Mouse (Mus musculus): ENCODE data around the gene Ccr10. TPM values are rescaled to one million over a fixed set of nuclear protein-coding genes. Genes with fewer than 3 reads are reported as not detected.

The Ccr10 gene
- polyA plus RNA-seq, 1 experiment from 2014 or later, result not detected

DNA sequence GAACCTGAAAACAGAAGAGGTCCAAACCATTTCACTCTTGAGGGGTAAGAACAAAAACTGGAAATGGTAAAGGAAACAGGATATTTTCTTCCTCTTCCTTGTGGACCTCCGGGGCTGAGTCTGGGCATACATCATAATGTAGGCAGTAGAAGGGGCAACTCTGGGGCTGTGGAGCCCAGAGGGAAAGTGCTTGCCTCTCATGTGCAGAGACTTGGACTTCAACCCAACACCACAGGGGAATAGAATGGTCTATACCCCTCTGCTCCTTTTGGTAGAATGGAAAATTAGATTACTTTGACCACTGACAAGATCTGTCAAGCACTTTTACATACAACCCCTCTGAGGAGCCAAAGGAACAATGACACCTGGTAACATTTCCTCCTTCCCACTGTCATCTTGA is 19.9 kb upstream of the Ccr10 start:
- H3K4me3 ChIP-seq (replicated peaks), result no peak overlapping the region
- DNase-seq, result no peak
- H3K27ac ChIP-seq, result no peak overlapping the region
- no peak overlapping the region for H3K4me2 ChIP-seq
- no peak overlapping the region for H3K9ac ChIP-seq
- no peaks in the 10 kb centered on the region for H3K9me3 ChIP-seq (replicated peaks)
- peaks cover 44% of the 10 kb centered on the region for H3K36me3 ChIP-seq
- ATAC-seq (ENCODE audit: low read depth), result no peak
- peaks cover 39% of the 10 kb centered on the region for H3K4me1 ChIP-seq (replicated peaks)
- 36% methylated on average over 1 of the region's 1 CpGs for WGBS (ENCODE audit: insufficient replicate concordance)
- H3K27me3 ChIP-seq, result no peaks in the 10 kb centered on the region

GRCm38 (mm10) chr11:101194643-101195042 is 19.4 kb upstream of the Ccr10 start:
- Histone ChIP-seq H3K27ac (no peak overlapping the region), H3K4me3 (replicated peaks) (no peak overlapping the region), H3K9ac (0 out of 2 replicates have a peak overlapping the region, but pooled peaks have one; percentile 8), H3K9me3 (replicated peaks) (no peaks in the 10 kb centered on the region), H3K4me1 (replicated peaks) (peaks cover 39% of the 10 kb centered on the region), H3K36me3 (peaks cover 39% of the 10 kb centered on the region), H3K4me2 (no peak overlapping the region), H3K27me3 (no peaks in the 10 kb centered on the region)
- WGBS (ENCODE audit: insufficient replicate concordance), result 64% methylated on average over 6 of the region's 6 CpGs
- no peak for ATAC-seq (ENCODE audit: low read depth)
- no peak for DNase-seq

DNA sequence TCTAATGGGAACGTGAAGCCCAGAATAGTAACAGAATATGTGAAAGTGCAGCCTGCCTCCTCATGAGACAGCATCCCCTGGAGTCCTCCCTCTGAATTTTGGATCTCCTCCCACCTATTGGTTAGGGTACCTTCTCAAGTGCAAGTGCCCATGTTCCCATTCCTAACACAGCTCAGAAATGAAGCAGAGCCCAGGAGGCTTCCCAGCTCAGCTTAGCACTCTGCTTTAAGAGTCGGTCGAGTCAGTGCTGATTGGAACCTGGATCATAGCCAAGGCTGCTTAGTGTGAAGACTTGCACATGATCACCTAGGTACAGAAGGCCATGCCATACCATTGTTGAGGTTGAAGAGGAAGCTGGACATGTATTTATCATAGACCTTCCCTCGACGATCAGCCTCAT is 18.9 kb upstream of the Ccr10 start:
- 71% methylated on average over 5 of the region's 5 CpGs for WGBS (ENCODE audit: insufficient replicate concordance)
- Histone ChIP-seq H3K4me1 (replicated peaks) (peaks cover 39% of the 10 kb centered on the region), H3K9me3 (replicated peaks) (no peaks in the 10 kb centered on the region), H3K4me2 (no peak overlapping the region), H3K27me3 (no peaks in the 10 kb centered on the region), H3K27ac (peak overlapping the region; percentile 11; the same call in 1 of the 2 replicates), H3K9ac (0 out of 2 replicates have a peak overlapping the region, but pooled peaks have one; percentile 8), H3K4me3 (replicated peaks) (no peak overlapping the region), H3K36me3 (peaks cover 34% of the 10 kb centered on the region)
- ATAC-seq (ENCODE audit: low read depth), result no peak
- DNase-seq, result no peak

- Histone ChIP-seq H3K27ac (no peak overlapping the region), H3K4me2 (no peak overlapping the region), H3K36me3 (peaks cover 24% of the 10 kb centered on the region), H3K27me3 (no peaks in the 10 kb centered on the region), H3K4me1 (replicated peaks) (peaks cover 41% of the 10 kb centered on the region), H3K9me3 (replicated peaks) (no peaks in the 10 kb centered on the region), H3K9ac (no peak overlapping the region), H3K4me3 (replicated peaks) (no peak overlapping the region)
- WGBS (ENCODE audit: insufficient replicate concordance), result 83% methylated on average over 7 of the region's 7 CpGs
- DNase-seq (no peak), ATAC-seq (ENCODE audit: low read depth) (no peak)
Measured at GRCm38 (mm10) chr11:101193076-101193475, 17.8 kb upstream of the Ccr10 start.

GRCm38 (mm10) chr11:101192646-101193045 is 17.4 kb upstream of the Ccr10 start:
- no peak overlapping the region for H3K9ac ChIP-seq
- ATAC-seq (ENCODE audit: low read depth), result no peak
- no peak overlapping the region for H3K4me2 ChIP-seq
- no peaks in the 10 kb centered on the region for H3K27me3 ChIP-seq
- H3K4me1 ChIP-seq (replicated peaks), result peaks cover 42% of the 10 kb centered on the region
- no peaks in the 10 kb centered on the region for H3K9me3 ChIP-seq (replicated peaks)
- no peak overlapping the region for H3K27ac ChIP-seq
- WGBS (ENCODE audit: insufficient replicate concordance), result 90% methylated on average over 6 of the region's 6 CpGs
- DNase-seq, result no peak
- no peak overlapping the region for H3K4me3 ChIP-seq (replicated peaks)
- peaks cover 19% of the 10 kb centered on the region for H3K36me3 ChIP-seq

DNA sequence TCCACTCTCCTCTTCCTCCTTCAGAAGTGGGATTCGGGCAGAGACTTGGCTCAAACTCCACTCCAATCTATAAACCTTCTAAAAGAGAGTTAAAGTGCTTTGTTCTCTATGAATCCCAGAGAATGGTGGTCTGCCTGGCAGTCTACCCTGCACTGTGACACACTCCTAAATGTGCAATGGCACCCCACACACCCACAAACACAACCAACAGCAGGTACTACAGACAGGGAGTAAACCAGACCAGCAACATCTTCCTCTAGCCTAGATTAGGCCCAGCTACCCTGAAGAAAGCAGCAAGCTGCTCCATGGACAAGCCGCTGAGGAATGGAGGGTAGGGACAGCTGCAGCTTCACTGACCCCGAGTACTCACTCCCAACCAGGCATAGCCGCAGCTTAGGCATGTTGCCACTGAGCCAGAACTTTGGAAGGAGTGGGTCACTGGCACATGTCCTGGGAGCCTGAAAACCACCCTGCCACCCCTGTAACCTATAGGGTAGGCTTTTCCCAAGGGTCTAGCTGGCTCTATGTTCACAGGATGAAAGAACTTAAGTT is 16.8 kb upstream of the Ccr10 start:
- H3K27me3 ChIP-seq, result no peaks in the 10 kb centered on the region
- H3K36me3 ChIP-seq, result peaks cover 15% of the 10 kb centered on the region
- DNase-seq (no peak), ATAC-seq (ENCODE audit: low read depth) (no peak)
- H3K27ac ChIP-seq, result peak overlapping the region; percentile 96
- 79% methylated on average over 4 of the region's 4 CpGs for WGBS (ENCODE audit: insufficient replicate concordance)
- no peak overlapping the region for H3K4me3 ChIP-seq (replicated peaks)
- no peaks in the 10 kb centered on the region for H3K9me3 ChIP-seq (replicated peaks)
- H3K4me2 ChIP-seq, result no peak overlapping the region
- peaks cover 42% of the 10 kb centered on the region for H3K4me1 ChIP-seq (replicated peaks)
- H3K9ac ChIP-seq, result no peak overlapping the region

DNA sequence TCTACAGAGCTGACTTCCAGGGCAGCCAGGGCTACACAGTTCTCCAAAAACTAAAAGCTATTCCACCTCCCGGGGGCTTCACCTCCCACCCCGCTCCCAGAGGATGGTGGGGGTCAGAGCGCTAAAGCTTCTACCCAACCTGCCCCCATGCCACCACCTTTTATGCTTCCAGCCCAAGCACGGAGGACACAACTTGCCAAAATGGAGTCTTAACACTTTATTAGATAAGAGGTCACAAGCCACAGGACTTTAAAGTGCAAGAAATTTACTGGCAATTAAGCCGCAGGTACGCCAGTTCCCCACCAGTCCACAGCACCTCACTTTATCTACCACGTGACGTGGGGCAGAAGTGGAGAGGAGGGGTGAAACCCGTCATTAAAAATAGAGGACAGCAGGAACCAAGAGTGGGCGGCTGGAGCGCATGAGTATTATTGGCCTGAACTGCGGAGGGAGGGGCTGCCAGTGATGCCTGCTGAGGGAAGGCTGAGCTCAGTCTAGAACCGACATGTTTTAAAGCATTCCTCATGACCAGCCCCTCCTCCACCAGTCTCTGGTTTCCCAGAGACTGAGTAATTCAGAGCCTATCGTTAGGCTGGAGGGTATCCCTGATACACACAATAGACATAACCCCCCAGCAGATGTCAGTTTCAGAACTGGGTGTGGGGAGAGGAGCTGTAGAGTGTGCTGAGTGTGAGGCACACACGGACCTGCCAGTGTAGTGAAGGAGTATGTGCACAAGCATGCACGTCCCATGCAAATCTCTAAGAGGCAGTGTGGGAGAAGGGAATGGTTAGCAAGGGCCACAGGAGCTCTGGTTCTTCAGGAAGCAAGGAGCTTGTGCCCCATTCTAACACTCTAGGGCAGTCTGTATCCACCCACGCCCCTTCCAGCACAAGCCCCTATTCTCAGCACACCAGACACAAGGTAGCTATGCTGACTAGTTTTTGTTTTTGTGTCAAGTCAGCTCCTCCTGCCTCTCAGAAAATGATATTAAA is 16.0 kb upstream of the Ccr10 start:
- Histone ChIP-seq H3K9me3 (replicated peaks) (no peaks in the 10 kb centered on the region), H3K27me3 (no peaks in the 10 kb centered on the region), H3K4me1 (replicated peaks) (peaks cover 44% of the 10 kb centered on the region), H3K36me3 (peaks cover 7% of the 10 kb centered on the region; the same call in 1 of the 2 replicates), H3K4me2 (no peak overlapping the region), H3K9ac (peak overlapping the region; percentile 66), H3K27ac (peak overlapping the region; percentile 96), H3K4me3 (replicated peaks) (no peak overlapping the region)
- WGBS (ENCODE audit: insufficient replicate concordance), result 46% methylated on average over 17 of the region's 17 CpGs
- no peak for ATAC-seq (ENCODE audit: low read depth)
- no peak for DNase-seq

GRCm38 (mm10) chr11:101190181-101190912 is 15.1 kb upstream of the Ccr10 start:
- Histone ChIP-seq H3K27ac (peak overlapping the region; percentile 96), H3K4me2 (peak overlapping the region; percentile 54), H3K27me3 (no peaks in the 10 kb centered on the region), H3K9me3 (replicated peaks) (no peaks in the 10 kb centered on the region), H3K36me3 (peaks cover 5% of the 10 kb centered on the region; the same call in 1 of the 2 replicates), H3K4me3 (replicated peaks) (peak overlapping the region; percentile 26; the same call in 1 of the 2 replicates), H3K4me1 (replicated peaks) (peaks cover 44% of the 10 kb centered on the region), H3K9ac (peak overlapping the region; percentile 66)
- no peak for DNase-seq
- peak; percentile 85 for ATAC-seq (ENCODE audit: low read depth)
- 45% methylated on average over 8 of the region's 8 CpGs for WGBS (ENCODE audit: insufficient replicate concordance)

DNA sequence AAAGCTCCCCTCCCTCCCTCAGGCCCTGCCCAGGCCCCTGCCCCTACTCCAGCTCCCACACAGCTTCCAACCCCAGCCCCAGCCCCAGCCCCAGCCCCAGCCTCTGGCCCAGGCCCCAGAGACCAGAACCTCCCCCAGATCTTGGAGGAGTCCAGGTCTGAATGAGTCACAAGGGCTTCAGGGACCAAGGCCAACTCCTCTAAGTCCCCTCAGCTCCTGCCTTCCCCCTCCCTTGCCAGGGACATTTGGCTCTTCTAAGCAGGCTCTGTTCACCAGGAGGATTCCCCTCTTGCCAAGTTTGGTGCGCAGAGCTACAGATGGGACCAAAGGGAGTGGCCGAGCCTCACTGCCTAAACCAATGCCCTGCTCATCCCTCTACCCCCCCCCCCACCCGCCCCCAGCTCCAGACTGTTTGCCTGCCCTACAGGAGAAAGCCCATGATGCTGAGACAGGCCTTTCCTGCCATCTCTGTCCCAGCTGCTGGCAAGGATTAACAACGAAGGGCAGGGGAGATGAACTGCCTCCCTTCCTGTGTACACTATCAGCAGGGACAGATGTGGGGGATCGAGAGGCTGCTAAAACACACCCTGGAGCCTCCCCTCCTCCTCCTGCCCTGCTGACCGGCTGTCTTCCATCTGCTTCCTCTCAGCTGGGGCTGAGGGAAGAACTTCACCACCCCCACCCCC is 14.4 kb upstream of the Ccr10 start:
- Histone ChIP-seq H3K36me3 (peaks cover 5% of the 10 kb centered on the region; the same call in 1 of the 2 replicates), H3K4me1 (replicated peaks) (peaks cover 44% of the 10 kb centered on the region), H3K27me3 (peaks cover 3% of the 10 kb centered on the region; the same call in 1 of the 2 replicates), H3K9ac (peak overlapping the region; percentile 66), H3K4me2 (peak overlapping the region; percentile 54), H3K9me3 (replicated peaks) (no peaks in the 10 kb centered on the region), H3K4me3 (replicated peaks) (peak overlapping the region; percentile 26), H3K27ac (peak overlapping the region; percentile 96)
- 6% methylated on average over 6 of the region's 6 CpGs for WGBS (ENCODE audit: insufficient replicate concordance)
- peak; percentile 98 for ATAC-seq (ENCODE audit: low read depth)
- peak; percentile 79 for DNase-seq

DNA sequence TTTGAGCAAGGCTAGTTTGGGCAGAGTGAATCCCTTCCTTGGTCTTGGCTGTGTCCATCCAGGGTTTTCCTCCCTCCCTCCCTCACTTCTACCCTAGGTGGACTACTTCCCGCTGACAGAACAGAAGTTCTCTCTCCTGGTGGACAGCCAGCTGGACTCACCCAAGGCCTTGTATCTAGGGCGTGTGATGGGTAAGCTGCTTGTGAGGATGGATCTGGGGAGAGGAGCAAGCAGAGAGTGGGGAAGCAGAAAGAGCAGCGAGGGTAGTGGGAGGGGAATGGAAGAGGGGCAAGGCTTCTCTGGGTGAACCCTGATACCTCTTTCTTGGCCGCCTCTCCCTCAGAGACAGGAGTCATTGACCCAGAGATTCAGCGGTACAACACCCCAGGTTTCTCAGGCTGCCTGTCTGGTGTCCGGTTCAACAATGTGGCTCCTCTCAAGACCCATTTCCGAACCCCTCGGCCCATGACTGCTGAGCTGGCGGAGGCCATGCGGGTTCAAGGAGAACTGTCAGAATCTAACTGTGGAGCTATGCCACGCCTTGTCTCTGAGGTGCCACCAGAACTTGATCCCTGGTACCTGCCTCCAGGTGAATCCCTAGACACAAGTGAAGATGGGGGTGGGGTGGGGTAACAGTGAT is 13.0 kb upstream of the Ccr10 start:
- Histone ChIP-seq H3K4me1 (replicated peaks) (peaks cover 44% of the 10 kb centered on the region), H3K9me3 (replicated peaks) (no peaks in the 10 kb centered on the region), H3K4me2 (no peak overlapping the region), H3K27me3 (peaks cover 16% of the 10 kb centered on the region), H3K27ac (peak overlapping the region; percentile 96), H3K36me3 (peaks cover 5% of the 10 kb centered on the region; the same call in 1 of the 2 replicates), H3K9ac (no peak overlapping the region), H3K4me3 (replicated peaks) (no peak overlapping the region)
- ATAC-seq (ENCODE audit: low read depth), result no peak
- no peak for DNase-seq
- WGBS (ENCODE audit: insufficient replicate concordance), result 88% methylated on average over 11 of the region's 11 CpGs
